Mouse (Mus musculus) heart, embryonic 12.5 days (tissue): ENCODE data around the gene Chrnb2. TPM values are rescaled to one million over a fixed set of nuclear protein-coding genes. Genes with fewer than 3 reads are reported as not detected.

Experiments
- ATAC-seq: fragments of 200-750 bp; cut with Nextera tagmentation; 2 replicates; pipeline ENCODE4 v1.8.0; 2017; ENCODE audit warnings: moderate TSS enrichment, moderate library complexity; ENCODE audit not compliant: insufficient number of reproducible peaks, low FRiP score
- H3K27ac ChIP-seq: fragments of 300-500 bp; sonication (generic); 2 replicates; pipeline ENCODE4 v1.5.1; 2016; ENCODE audit warnings: mild to moderate bottlenecking, moderate library complexity; ENCODE audit not compliant: poor library complexity, severe bottlenecking
- H3K27me3 ChIP-seq: fragments of 300-500 bp; sonication (generic); replicated peaks from 2 replicates; pipeline ENCODE4 v1.6.1; 2016; ENCODE audit warnings: mild to moderate bottlenecking, moderate library complexity
- H3K36me3 ChIP-seq: fragments of 300-500 bp; sonication (generic); 2 replicates; pipeline ENCODE4 v1.6.1; 2016; ENCODE audit warnings: mild to moderate bottlenecking, moderate library complexity
- H3K4me1 ChIP-seq: fragments of 300-500 bp; sonication (generic); replicated peaks from 2 replicates; pipeline ENCODE4 v1.6.1; 2016; ENCODE audit warnings: mild to moderate bottlenecking
- H3K4me2 ChIP-seq: fragments of 300-500 bp; sonication (generic); 2 replicates; pipeline ENCODE4 v1.6.1; 2016; ENCODE audit warnings: mild to moderate bottlenecking, moderate library complexity
- H3K4me3 ChIP-seq: fragments of 300-500 bp; sonication (generic); 2 replicates; pipeline ENCODE4 v1.5.1; 2016; ENCODE audit warnings: mild to moderate bottlenecking
- H3K9ac ChIP-seq: fragments of 300-500 bp; sonication (generic); 2 replicates; pipeline ENCODE4 v1.6.1; 2016; ENCODE audit warnings: mild to moderate bottlenecking, moderate library complexity
- H3K9me3 ChIP-seq: fragments of 300-500 bp; sonication (generic); replicated peaks from 2 replicates; pipeline ENCODE4 v1.6.1; 2016; ENCODE audit warnings: mild to moderate bottlenecking, moderate library complexity
- WGBS: fragments of 180-500 bp; shearing (Covaris S2); methylation state at CpG from one replicate; pipeline ENCODE4 v1.1.7; 2016; 5-methylcytosine and 5-hydroxymethylcytosine counted together
- polyA plus RNA-seq: library from polyadenylated mRNA; unstranded; fragments of >200 nt; fragmentation: Nextera tagmentation; extraction: Ambion mirVana; gene quantifications from 2 replicates; pipeline ENCODE4 v1.2.1, GENCODE M21; 2016

Gene Chrnb2
- polyA plus RNA-seq, 1 experiment from 2014 or later, result 0.32 TPM

DNA sequence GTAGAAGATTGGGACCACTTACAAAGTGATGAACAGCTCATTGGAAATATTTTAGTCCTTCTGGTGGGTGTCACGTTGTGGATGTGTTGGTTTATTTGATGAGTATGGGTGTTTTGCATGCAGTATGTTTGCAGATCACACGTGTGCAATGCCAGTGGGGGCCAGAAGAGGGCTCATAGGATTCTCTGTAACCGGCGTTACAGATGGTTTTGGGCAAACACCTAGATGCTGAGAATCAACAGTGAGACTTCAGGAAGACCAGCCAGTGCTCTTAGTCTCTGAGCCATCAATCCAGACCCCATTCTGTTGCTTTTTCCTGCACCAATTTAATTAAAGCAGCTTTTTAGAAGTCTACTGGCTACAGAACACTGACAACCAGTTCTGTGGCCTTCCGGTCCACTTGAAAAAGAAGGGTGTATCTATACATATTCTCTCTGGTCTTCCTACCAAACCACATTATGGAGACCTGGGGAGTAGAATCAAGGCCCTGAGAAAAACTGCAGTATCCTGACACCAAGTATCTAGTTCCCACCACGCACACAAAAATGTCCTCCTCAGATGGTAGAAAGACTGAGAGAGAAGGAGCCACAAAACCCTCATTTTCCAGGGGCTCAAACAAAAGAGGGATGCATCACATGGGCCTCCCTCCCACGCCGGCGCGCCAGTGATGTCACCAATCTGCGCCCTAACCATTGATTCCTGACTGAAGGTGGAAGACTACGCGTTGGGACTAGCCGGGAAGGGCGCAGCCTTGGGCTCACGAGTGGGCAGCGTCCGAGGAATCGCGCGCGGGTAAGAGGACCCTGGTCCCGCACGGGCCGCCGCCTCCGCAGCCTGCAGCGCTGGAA lies 49.8 kb downstream of the Chrnb2 start, which contains the start of gene Adar:
Adar (plus strand) TSS at position 664 of the 848 bp plus-strand sequence.
- Histone ChIP-seq H3K9ac (peak within 1 kb of the TSS; percentile 93), H3K4me3 (peak within 1 kb of the TSS; percentile 88), H3K36me3 (no peaks in the 10 kb centered on the region), H3K27me3 (peaks cover 7% of the 10 kb centered on the region; the same call in 1 of the 2 replicates), H3K4me2 (peak within 1 kb of the TSS; percentile 96), H3K9me3 (no peaks in the 10 kb centered on the region), H3K27ac (peak within 1 kb of the TSS; percentile 83), H3K4me1 (peaks cover 21% of the 10 kb centered on the region)
- ATAC-seq, result peak; percentile 71; the same call in 1 of the 2 replicates
- WGBS, result 6% methylated on average over 28 of the region's 28 CpGs

DNA sequence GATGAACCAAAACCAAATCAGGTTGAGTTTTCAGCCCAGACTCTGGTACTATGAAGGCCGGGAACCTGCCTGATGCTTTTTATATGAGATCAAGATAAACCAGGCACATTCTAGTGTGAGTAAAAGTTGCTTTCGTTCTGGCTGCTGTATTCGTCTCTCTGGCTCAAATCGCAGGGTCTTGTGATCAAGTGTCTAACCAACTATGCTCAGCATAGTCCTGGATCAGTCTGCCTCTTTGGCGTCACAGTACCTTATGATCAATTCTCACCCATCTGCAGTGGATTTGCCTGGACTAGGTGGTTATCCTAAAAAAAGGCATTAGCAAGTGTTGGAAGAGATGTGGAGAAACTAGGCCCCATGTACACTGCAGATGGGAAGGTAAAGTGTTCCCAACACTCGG lies 60.4 kb downstream of the Chrnb2 start:
- Histone ChIP-seq H3K4me1 (no peaks in the 10 kb centered on the region), H3K27me3 (peaks cover 6% of the 10 kb centered on the region; the same call in 1 of the 2 replicates), H3K4me2 (no peak overlapping the region), H3K9ac (no peak overlapping the region), H3K4me3 (no peak overlapping the region), H3K36me3 (no peaks in the 10 kb centered on the region), H3K9me3 (no peaks in the 10 kb centered on the region), H3K27ac (no peak overlapping the region)
- 68% methylated on average over 6 of the region's 6 CpGs for WGBS
- ATAC-seq, result no peak

DNA sequence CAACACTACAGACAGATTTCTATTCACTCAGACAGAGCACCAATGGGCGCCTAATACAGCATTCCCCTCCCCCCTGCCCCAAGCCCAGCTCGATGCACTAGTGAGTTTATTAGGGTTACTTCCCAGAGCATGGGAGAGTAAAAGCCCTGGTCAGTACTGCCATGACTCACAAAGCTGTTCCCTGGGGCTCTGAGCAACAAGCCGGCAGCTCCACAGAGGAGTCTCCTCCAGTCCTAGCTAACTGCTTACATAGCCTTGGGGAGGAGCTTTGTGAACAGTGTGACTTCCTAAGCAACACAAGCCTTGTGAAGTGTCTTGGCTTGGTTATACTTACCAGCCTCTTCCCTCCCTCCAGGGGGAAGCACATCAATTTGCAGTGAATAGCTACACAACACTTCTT lies 60.8 kb downstream of the Chrnb2 start:
- ATAC-seq, result no peak

DNA sequence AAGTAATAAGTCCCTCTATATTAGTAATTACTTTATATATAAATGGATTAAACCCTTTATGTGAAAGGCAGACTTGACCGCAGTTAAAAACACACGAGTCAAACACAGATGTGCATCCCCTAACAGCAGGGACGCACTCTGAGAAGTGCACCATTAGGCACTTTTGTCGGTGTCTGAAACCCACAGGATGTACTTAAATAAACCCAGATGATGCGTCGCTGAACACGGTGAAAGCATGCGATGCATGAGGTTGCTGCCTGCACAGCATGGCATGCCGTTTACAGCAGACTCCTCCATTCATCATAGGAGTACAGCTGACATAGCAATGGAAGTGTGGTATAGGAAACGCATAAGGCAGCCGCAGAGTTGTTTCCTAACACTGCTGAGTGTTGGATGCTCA lies 64.0 kb downstream of the Chrnb2 start:
- Histone ChIP-seq H3K9ac (no peak overlapping the region), H3K27me3 (peaks cover 6% of the 10 kb centered on the region; the same call in 1 of the 2 replicates), H3K27ac (no peak overlapping the region), H3K9me3 (no peaks in the 10 kb centered on the region), H3K4me1 (no peaks in the 10 kb centered on the region), H3K36me3 (no peaks in the 10 kb centered on the region), H3K4me2 (no peak overlapping the region), H3K4me3 (no peak overlapping the region)
- 82% methylated on average over 11 of the region's 11 CpGs for WGBS
- ATAC-seq, result no peak

More for the DNA sequence above, 60.8 kb downstream of the Chrnb2 start:
- Histone ChIP-seq H3K4me3 (no peak overlapping the region), H3K4me1 (no peaks in the 10 kb centered on the region), H3K9ac (no peak overlapping the region), H3K27me3 (peaks cover 6% of the 10 kb centered on the region; the same call in 1 of the 2 replicates), H3K9me3 (no peaks in the 10 kb centered on the region), H3K27ac (no peak overlapping the region), H3K4me2 (no peak overlapping the region), H3K36me3 (no peaks in the 10 kb centered on the region)
- WGBS, result 36% methylated on average over 3 of the region's 3 CpGs

DNA sequence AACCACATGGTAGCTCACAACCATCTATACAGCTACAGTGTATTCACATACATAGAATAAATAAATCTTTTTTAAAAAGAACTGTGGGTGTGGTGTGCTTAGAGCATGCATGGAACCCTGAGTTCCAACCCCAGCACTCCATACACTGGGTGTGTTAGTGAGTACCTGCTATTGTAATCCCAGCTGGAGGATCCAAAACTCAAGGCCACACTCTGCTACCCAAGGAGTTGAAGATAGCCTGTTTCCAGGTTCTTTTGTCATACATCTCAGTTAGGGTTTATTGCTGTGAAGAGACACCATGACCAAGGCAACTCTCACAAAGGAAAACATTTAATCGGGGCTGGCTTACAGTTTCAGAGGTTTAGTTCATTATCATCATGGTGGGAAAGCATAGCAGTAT lies 65.5 kb downstream of the Chrnb2 start:
- Histone ChIP-seq H3K36me3 (no peaks in the 10 kb centered on the region), H3K4me1 (no peaks in the 10 kb centered on the region), H3K9me3 (0 out of 2 replicates have a peak, but pooled peaks cover under 1% of the 10 kb centered on the region), H3K9ac (no peak overlapping the region), H3K27ac (no peak overlapping the region), H3K4me3 (no peak overlapping the region), H3K27me3 (peaks cover 6% of the 10 kb centered on the region; the same call in 1 of the 2 replicates), H3K4me2 (no peak overlapping the region)
- no peak for ATAC-seq
- 73% methylated on average over 1 of the region's 1 CpGs for WGBS

Other genes starting within 250 kb of the Chrnb2 start
- gene Kcnn3, start 244.5 kb downstream of the Chrnb2 start, polyA plus RNA-seq, result 1.4 and 1.5 TPM in 2 replicates
- gene Adar, start 49.6 kb downstream of the Chrnb2 start, polyA plus RNA-seq, result 11.6 and 11.7 TPM in 2 replicates
- gene Ube2q1, start 9.0 kb upstream of the Chrnb2 start, polyA plus RNA-seq, result 13.4 and 14.4 TPM in 2 replicates
- gene She, start 66.7 kb upstream of the Chrnb2 start, polyA plus RNA-seq, result 9.6 and 10.5 TPM in 2 replicates
- 0.47 and 0.59 TPM in 2 replicates for gene Il6ra, start 148.6 kb upstream of the Chrnb2 start, polyA plus RNA-seq
- gene Atp8b2, start 198.9 kb upstream of the Chrnb2 start, polyA plus RNA-seq, result 20.0 and 20.8 TPM in 2 replicates
- gene Hax1, start 234.1 kb upstream of the Chrnb2 start, polyA plus RNA-seq, result 79.4 and 85.4 TPM in 2 replicates